Mouse (Mus musculus): ENCODE results near the gene Haao. TPM values are rescaled to one million over a fixed set of nuclear protein-coding genes. Genes with fewer than 3 reads are reported as not detected.

The Haao gene
- polyA plus RNA-seq, 1 experiment from 2014 or later: 0.27 TPM

DNA sequence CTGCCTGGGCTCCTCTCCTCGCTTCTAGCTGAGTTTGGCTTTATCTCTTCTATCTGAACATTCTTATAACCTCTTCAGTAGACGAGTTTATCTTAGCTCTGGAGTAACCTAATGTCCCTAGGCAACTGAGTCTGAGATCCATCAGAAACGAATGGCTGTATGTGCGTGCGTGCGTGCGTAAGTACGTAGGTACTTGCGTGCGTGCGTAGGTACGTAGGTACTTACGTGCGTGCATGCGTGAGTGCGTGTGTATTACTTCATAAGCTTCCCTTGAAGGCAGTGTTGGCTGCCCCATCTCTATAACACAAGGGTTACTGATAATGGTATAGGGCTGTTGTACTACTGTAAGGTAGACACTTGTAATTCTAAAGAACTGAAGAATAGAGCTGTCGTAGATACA is 52.6 kb downstream of the Haao start:
- Histone ChIP-seq H3K4me3 (no peak overlapping the region), H3K9me3 (replicated peaks) (no peaks in the 10 kb centered on the region), H3K36me3 (0 out of 2 replicates have a peak, but pooled peaks cover 4% of the 10 kb centered on the region), H3K27me3 (ENCODE audit: low read depth, poor library complexity, severe bottlenecking) (no peaks in the 10 kb centered on the region), H3K4me1 (no peaks in the 10 kb centered on the region), H3K27ac (replicated peaks) (no peak overlapping the region)
- 96% methylated on average over 17 of the region's 17 CpGs for WGBS
- no peak for DNase-seq (ENCODE audit: low spot score)

- H3K4me3 ChIP-seq: no peak overlapping the region
- DNase-seq (ENCODE audit: low spot score): no peak
- H3K27me3 ChIP-seq (ENCODE audit: low read depth, poor library complexity, severe bottlenecking): no peaks in the 10 kb centered on the region
- no peaks in the 10 kb centered on the region for H3K9me3 ChIP-seq (replicated peaks)
- H3K27ac ChIP-seq (replicated peaks): no peak overlapping the region
- WGBS: 88% methylated on average over 23 of the region's 23 CpGs
- H3K4me1 ChIP-seq: no peaks in the 10 kb centered on the region
- 0 out of 2 replicates have a peak, but pooled peaks cover 4% of the 10 kb centered on the region for H3K36me3 ChIP-seq
Measured at GRCm38 (mm10) chr17:83792388-83792787, 55.4 kb downstream of the Haao start.

DNA sequence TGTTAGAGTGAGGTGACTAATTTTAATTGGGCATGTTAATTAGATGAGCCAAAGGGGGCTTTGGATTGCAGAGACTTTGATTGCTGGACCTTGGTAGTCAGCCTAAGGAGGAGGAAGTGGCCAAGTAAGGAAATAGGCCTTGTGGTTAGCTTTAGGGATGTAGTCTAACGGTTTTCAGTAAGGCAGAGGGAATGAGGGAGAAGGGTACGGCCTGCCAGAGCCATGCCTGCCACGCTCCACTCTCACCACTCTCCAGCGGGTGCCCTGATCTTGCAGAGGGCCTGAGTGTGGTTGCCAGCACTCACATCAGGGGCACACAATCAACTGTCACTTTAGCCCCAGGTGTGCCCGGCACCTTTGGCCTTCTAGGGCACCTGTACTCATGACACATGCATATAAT is 57.6 kb downstream of the Haao start:
- Histone ChIP-seq H3K27me3 (ENCODE audit: low read depth, poor library complexity, severe bottlenecking) (no peaks in the 10 kb centered on the region), H3K4me1 (no peaks in the 10 kb centered on the region), H3K4me3 (no peak overlapping the region), H3K9me3 (replicated peaks) (no peaks in the 10 kb centered on the region), H3K36me3 (0 out of 2 replicates have a peak, but pooled peaks cover 10% of the 10 kb centered on the region), H3K27ac (replicated peaks) (no peak overlapping the region)
- DNase-seq (ENCODE audit: low spot score): no peak
- 88% methylated on average over 5 of the region's 5 CpGs for WGBS

DNA sequence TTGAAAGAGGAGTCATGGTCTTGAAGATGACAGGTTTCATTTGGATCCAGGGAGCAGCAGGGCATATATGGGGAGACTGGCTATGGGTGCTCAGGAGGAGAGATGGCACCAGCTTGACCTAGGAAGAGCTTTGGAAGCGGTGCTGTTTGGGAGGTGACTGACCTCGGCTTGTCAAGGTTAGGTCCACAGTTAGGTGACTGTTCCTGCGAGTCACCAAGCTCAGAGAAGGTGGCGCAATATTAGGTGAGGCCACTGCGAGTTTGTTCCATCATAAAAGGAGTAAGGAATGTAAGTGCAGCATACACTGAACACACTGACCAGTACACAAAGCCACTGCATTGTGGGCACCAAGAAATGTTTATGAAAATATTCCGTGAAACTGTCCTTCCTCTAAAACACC is 61.3 kb downstream of the Haao start:
- no peak for DNase-seq (ENCODE audit: low spot score)
- Histone ChIP-seq H3K36me3 (peaks cover 12% of the 10 kb centered on the region; the same call in 1 of the 2 replicates), H3K4me1 (no peaks in the 10 kb centered on the region), H3K9me3 (replicated peaks) (no peaks in the 10 kb centered on the region), H3K27ac (replicated peaks) (no peak overlapping the region; the same call in 1 of the 2 replicates), H3K4me3 (no peak overlapping the region), H3K27me3 (ENCODE audit: low read depth, poor library complexity, severe bottlenecking) (no peaks in the 10 kb centered on the region)
- 96% methylated on average over 6 of the region's 6 CpGs for WGBS

- H3K36me3 ChIP-seq: peaks cover 12% of the 10 kb centered on the region; the same call in 1 of the 2 replicates
- H3K4me3 ChIP-seq: no peak overlapping the region
- DNase-seq (ENCODE audit: low spot score): no peak
- H3K27ac ChIP-seq (replicated peaks): no peak overlapping the region
- 85% methylated on average over 5 of the region's 5 CpGs for WGBS
- H3K9me3 ChIP-seq (replicated peaks): no peaks in the 10 kb centered on the region
- H3K4me1 ChIP-seq: no peaks in the 10 kb centered on the region
- H3K27me3 ChIP-seq (ENCODE audit: low read depth, poor library complexity, severe bottlenecking): no peaks in the 10 kb centered on the region
Measured at GRCm38 (mm10) chr17:83782740-83783139, 65.0 kb downstream of the Haao start.

Other genes starting within 250 kb of the Haao start
- gene Kcng3, start 216.1 kb downstream of the Haao start, polyA plus RNA-seq (2016; fragmentation: Nextera tagmentation; extraction: Ambion mirVana): not detected in 2 replicates
- 32.6 and 35.4 TPM in 2 replicates for gene Mta3, start 141.8 kb downstream of the Haao start, polyA plus RNA-seq (2016; fragmentation: Nextera tagmentation; extraction: Ambion mirVana)

Data from midbrain, embryonic 10.5 days (tissue).